Mouse (Mus musculus) C2C12 (cell line): ENCODE results near the gene Sipa1l3.

ENCODE experiments used
- CEBPB ChIP-seq: IDR thresholded peaks from one replicate; pipeline ENCODE4 v1.6.1; 2011; ENCODE audit warnings: low read depth, mild to moderate bottlenecking, control low read depth, moderate library complexity
- CTCF ChIP-seq: IDR thresholded peaks from one replicate; pipeline ENCODE4 v1.5.1; 2011; ENCODE audit not compliant: control insufficient read depth, insufficient read depth, insufficient read length
- MYOD1 ChIP-seq: IDR thresholded peaks from one replicate; pipeline ENCODE4 v1.6.1; 2011; ENCODE audit warnings: low read depth; ENCODE audit not compliant: control insufficient read depth, insufficient read length

DNA sequence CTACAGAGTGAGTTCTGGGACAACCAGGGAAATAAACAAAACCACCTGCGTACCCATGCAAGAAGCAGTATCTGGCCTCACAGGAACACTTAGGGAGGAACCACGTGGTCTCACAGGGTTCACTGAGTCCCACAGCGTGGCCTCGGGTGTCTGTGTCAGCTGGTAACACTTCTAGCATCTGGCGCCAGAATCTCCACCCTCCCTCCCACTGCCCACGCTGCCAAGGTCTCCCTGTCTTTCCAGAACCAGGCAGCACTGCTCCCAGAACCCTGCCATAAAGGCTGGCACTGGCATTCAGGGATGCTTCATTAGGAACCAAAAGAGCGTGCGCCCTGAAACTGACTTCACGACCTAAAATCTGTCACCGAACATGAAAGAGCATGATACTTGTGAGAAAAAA, 84.7 kb downstream of the Sipa1l3 start:
- TF ChIP-seq CTCF: no peak
- no peak for TF ChIP-seq CEBPB
- no peak for TF ChIP-seq MYOD1
